Mouse (Mus musculus) intestine, embryonic 15.5 days (tissue): ENCODE results near the gene Fam183b. TPM values are rescaled to one million over a fixed set of nuclear protein-coding genes. Genes with fewer than 3 reads are reported as not detected.
A peak's percentile ranks its signal among the peaks of the same experiment; 100 is the strongest.

ENCODE experiments used
- ATAC-seq: fragments of 200-750 bp; cut with Nextera tagmentation; 2 replicates; pipeline ENCODE4 v1.8.0; 2017; ENCODE audit warnings: moderate TSS enrichment, moderate library complexity
- H3K27ac ChIP-seq: fragments of 300-500 bp; sonication (generic); 2 replicates; pipeline ENCODE4 v1.5.1; 2015; ENCODE audit warnings: mild to moderate bottlenecking, inconsistent platforms
- H3K27me3 ChIP-seq: fragments of 300-500 bp; sonication (generic); replicated peaks from 2 replicates; pipeline ENCODE4 v1.6.1; 2015; ENCODE audit warnings: inconsistent platforms
- H3K36me3 ChIP-seq: fragments of 300-500 bp; sonication (generic); 2 replicates; pipeline ENCODE4 v1.6.1; 2015; ENCODE audit warnings: inconsistent platforms
- H3K4me1 ChIP-seq: fragments of 300-500 bp; sonication (generic); replicated peaks from 2 replicates; pipeline ENCODE4 v1.6.1; 2015; ENCODE audit warnings: inconsistent platforms
- H3K4me2 ChIP-seq: fragments of 300-500 bp; sonication (generic); replicated peaks from 2 replicates; pipeline ENCODE4 v1.6.1; 2015; ENCODE audit warnings: mild to moderate bottlenecking, inconsistent platforms
- H3K4me3 ChIP-seq: fragments of 300-500 bp; sonication (generic); replicated peaks from 2 replicates; pipeline ENCODE4 v1.5.1; 2015; ENCODE audit warnings: inconsistent platforms
- H3K9ac ChIP-seq: fragments of 300-500 bp; sonication (generic); 2 replicates; pipeline ENCODE4 v1.6.1; 2015; ENCODE audit warnings: inconsistent platforms
- H3K9me3 ChIP-seq: fragments of 300-500 bp; sonication (generic); 2 replicates; pipeline ENCODE4 v1.6.1; 2016; ENCODE audit warnings: inconsistent platforms
- WGBS: fragments of 180-500 bp; shearing (Covaris S2); methylation state at CpG from one replicate; pipeline ENCODE4 v1.1.7; 2015; 5-methylcytosine and 5-hydroxymethylcytosine counted together
- polyA plus RNA-seq: library from polyadenylated mRNA; unstranded; fragments of >200 nt; fragmentation: Nextera tagmentation; extraction: Ambion mirVana; gene quantifications from 2 replicates; pipeline ENCODE4 v1.2.1, GENCODE M21; 2015

Fam183b gene
- polyA plus RNA-seq, 1 experiment from 2014 or later = 17.2 TPM

DNA sequence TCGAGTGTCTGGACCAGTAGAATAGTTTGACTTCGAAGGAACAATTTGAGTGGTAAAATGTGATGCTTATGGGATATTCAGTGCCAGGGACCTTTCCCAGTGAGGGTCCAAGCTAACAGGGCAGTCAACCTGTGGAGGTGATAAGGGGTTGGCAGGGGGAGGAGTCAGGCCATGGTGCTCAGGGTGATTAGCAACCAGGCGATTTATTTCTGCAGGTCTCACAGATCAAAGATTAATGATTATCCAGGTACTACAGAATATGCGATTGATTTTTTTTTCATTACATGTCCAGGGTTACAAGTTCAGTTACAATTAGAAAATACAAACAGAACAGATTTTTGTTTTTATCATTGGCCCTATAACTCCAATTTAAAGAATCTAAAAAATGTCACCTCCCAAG is 2.1 kb upstream of the Fam183b start:
- H3K9ac ChIP-seq = no peak overlapping the region
- H3K9me3 ChIP-seq = no peaks in the 10 kb centered on the region
- H3K27ac ChIP-seq = 0 out of 2 replicates have a peak overlapping the region, but pooled peaks have one; percentile 37
- H3K27me3 ChIP-seq = no peaks in the 10 kb centered on the region
- peak; percentile 73 for ATAC-seq
- H3K4me1 ChIP-seq = peaks cover 12% of the 10 kb centered on the region
- no peak overlapping the region for H3K4me3 ChIP-seq
- 39% methylated on average over 4 of the region's 4 CpGs for WGBS
- H3K36me3 ChIP-seq = no peaks in the 10 kb centered on the region
- no peak overlapping the region for H3K4me2 ChIP-seq

DNA sequence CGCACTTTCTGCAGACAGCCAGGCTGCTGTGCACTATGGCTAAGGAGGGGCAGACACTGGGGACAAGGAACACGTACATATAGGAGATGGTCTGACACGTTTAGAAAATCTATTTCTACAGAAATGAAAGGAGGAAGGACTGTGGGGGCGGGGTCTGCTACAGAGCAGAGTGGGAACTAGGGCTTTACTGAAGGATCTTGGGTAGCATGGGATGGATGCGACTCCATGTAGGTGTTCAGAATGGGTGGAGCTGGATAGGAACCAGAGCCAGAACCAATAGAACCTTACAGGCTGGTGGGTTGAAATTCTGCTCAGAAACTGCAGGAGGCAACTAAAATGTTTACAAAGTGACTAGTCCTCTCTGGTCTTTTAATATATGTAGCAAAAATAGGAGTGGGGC is 2.0 kb downstream of the Fam183b start:
- Histone ChIP-seq H3K36me3 (no peaks in the 10 kb centered on the region), H3K4me3 (no peak overlapping the region), H3K27ac (no peak overlapping the region), H3K9ac (no peak overlapping the region), H3K4me2 (no peak overlapping the region), H3K9me3 (no peaks in the 10 kb centered on the region), H3K4me1 (peaks cover 12% of the 10 kb centered on the region), H3K27me3 (no peaks in the 10 kb centered on the region)
- no peak for ATAC-seq
- WGBS = 68% methylated on average over 5 of the region's 5 CpGs

DNA sequence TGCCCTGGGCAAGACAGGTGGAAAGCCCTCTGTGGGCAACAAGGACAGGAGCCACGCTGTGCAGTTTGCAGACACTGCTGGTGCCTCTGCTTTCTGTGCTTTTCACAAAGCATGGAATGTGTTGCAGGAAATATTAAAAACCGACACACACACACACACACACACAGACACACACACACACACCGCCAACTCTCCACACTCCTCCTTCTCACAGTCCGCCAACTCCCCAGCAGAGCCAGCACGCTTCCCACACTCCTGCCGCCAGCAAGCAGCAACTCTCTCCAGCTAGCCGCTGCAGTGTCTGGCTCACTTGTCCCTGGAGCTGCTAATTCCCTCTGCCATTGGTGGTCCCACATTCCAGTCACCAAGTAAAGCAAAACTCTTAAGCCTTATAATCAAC is 4.9 kb downstream of the Fam183b start:
- H3K27ac ChIP-seq = no peak overlapping the region
- no peaks in the 10 kb centered on the region for H3K9me3 ChIP-seq
- H3K4me2 ChIP-seq = no peak overlapping the region
- no peaks in the 10 kb centered on the region for H3K27me3 ChIP-seq
- WGBS = 78% methylated on average over 7 of the region's 7 CpGs
- peaks cover 4% of the 10 kb centered on the region for H3K4me1 ChIP-seq
- H3K4me3 ChIP-seq = no peak overlapping the region
- H3K36me3 ChIP-seq = no peaks in the 10 kb centered on the region
- no peak for ATAC-seq
- no peak overlapping the region for H3K9ac ChIP-seq

DNA sequence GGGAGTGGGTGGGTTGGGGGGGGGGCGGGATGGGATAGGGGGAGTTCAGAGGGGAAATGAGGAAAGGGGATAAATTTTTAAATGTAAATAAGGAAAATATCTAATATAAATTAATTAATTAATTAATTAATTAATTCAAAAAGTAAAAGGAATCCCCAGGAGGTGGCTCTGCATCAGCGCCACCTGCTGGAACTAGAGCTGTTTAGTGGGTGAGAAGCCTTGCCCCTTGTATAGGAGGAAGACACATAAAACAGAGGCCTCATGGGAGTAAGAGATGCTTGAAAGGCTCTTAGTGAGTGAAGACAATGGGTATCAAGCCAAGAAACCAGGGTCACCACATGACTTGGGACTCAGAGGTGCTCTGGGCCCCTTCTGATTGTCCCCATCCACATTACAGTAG is 5.9 kb downstream of the Fam183b start:
- WGBS = 78% methylated on average over 2 of the region's 2 CpGs
- H3K36me3 ChIP-seq = no peaks in the 10 kb centered on the region
- no peak overlapping the region for H3K4me3 ChIP-seq
- ATAC-seq = no peak
- no peaks in the 10 kb centered on the region for H3K9me3 ChIP-seq
- no peak overlapping the region for H3K27ac ChIP-seq
- H3K27me3 ChIP-seq = no peaks in the 10 kb centered on the region
- H3K4me1 ChIP-seq = no peaks in the 10 kb centered on the region
- no peak overlapping the region for H3K4me2 ChIP-seq
- H3K9ac ChIP-seq = no peak overlapping the region

DNA sequence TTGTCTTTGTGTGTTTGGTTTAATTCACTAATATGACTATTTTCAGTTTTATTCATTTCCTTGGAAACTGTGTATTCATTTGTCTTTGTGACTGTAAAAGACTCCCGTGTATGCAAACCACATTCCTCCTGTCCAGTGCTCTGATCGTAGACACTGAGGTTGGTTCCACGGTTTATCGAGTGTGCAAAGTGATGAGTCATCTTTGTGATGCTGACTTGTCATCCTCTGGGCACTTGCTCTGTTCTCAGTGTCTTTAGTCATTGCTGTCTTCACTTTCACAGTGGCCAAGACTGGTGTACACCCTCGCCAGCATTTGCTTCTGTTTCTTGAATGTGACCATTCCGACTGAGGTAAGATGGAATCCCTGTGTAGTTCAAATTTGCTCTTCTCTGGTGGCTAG is 11.1 kb downstream of the Fam183b start:
- whole genome bisulfite sequencing = 79% methylated on average over 6 of the region's 6 CpGs
- Histone ChIP-seq H3K4me3 (no peak overlapping the region), H3K4me2 (no peak overlapping the region), H3K9ac (no peak overlapping the region), H3K9me3 (no peaks in the 10 kb centered on the region), H3K4me1 (no peaks in the 10 kb centered on the region), H3K27me3 (no peaks in the 10 kb centered on the region), H3K36me3 (no peaks in the 10 kb centered on the region), H3K27ac (no peak overlapping the region)
- no peak for ATAC-seq

DNA sequence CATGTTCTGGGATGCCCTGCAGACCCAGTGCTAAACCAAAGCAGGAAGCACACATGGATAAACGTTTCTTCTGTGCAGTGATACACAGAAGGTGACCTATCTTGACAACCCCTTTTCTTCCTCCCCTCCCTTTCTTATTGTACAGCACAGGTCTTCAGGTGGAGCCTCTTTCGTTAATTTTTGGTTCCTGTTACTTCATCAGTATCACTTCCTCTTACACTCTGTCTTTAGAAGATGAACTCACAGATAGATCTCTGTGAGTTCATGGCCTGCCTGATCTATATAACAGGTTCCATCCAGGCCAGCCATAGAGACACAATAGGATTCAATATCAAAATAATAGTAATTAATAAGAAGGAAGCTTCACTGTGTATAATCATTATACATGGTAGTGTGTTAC is 11.7 kb downstream of the Fam183b start:
- Histone ChIP-seq H3K9me3 (no peaks in the 10 kb centered on the region), H3K9ac (no peak overlapping the region), H3K27ac (no peak overlapping the region), H3K27me3 (no peaks in the 10 kb centered on the region), H3K36me3 (no peaks in the 10 kb centered on the region), H3K4me3 (no peak overlapping the region), H3K4me1 (no peaks in the 10 kb centered on the region), H3K4me2 (no peak overlapping the region)
- WGBS = 38% methylated on average over 2 of the region's 2 CpGs
- no peak for ATAC-seq

DNA sequence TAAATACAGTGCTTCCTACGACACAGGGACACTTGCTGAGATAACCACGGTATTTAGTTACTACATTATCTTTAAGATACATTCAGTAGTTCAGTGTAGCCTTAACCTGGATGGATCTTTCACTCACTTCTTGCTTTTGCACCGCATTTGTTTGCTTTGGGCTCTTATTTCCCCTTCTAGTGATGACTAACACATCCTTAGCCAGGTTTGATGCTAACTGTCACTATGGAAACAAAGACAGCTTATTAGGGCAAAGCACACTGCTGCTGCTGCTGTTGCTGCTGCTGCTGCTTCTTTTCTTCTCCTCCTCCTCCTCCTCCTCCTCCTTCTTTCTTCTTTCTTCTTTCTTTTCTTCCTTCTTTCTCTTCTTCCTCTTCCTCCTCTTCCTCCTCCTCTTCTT is 12.2 kb downstream of the Fam183b start:
- H3K36me3 ChIP-seq = no peaks in the 10 kb centered on the region
- H3K9me3 ChIP-seq = no peaks in the 10 kb centered on the region
- no peaks in the 10 kb centered on the region for H3K27me3 ChIP-seq
- H3K4me2 ChIP-seq = no peak overlapping the region
- no peak overlapping the region for H3K27ac ChIP-seq
- 30% methylated on average over 3 of the region's 3 CpGs for WGBS
- ATAC-seq = no peak
- H3K4me3 ChIP-seq = no peak overlapping the region
- no peak overlapping the region for H3K9ac ChIP-seq
- H3K4me1 ChIP-seq = no peaks in the 10 kb centered on the region

DNA sequence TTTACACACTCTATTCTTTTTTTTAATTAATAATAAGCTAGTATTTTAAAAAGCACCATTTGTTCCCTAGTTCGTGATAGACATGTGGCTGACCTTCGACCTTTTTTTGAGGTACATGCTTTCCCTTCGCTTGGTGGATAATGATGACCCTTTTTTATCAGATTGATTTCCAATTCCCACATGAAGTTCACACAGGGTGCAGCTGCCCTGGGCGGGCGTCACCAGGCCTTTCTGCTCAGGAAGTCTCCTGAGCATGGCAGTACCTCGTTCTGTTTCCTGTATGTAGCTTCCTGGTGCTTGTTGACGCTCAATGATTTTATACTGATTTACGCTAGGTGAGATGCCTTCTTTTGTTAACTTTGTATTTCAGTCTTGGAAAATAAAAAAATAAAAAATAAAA is 13.4 kb downstream of the Fam183b start:
- H3K9ac ChIP-seq = no peak overlapping the region
- ATAC-seq = no peak
- WGBS = 83% methylated on average over 8 of the region's 8 CpGs
- H3K36me3 ChIP-seq = no peaks in the 10 kb centered on the region
- H3K4me1 ChIP-seq = no peaks in the 10 kb centered on the region
- no peak overlapping the region for H3K4me3 ChIP-seq
- no peaks in the 10 kb centered on the region for H3K27me3 ChIP-seq
- H3K27ac ChIP-seq = no peak overlapping the region
- H3K9me3 ChIP-seq = no peaks in the 10 kb centered on the region
- no peak overlapping the region for H3K4me2 ChIP-seq

DNA sequence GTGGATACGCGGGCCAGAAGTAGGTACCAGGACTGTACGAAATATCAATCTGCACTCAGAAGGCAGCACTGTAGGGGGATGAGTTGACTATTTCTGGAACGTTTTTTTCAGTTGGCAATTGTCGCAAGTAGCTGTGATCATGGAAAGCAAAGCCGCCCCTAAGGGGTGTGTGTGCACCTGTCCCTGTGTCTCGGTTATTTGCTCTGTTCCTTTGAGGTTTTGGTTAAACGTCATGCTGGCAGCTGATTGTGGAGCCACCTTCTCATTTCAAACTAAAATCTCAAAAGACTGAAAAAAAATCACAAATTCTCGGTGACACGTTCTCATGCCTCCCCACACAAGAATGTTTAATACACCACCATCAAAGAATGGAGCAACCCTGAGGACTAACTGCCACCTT is 14.1 kb downstream of the Fam183b start:
- Histone ChIP-seq H3K27ac (no peak overlapping the region), H3K27me3 (no peaks in the 10 kb centered on the region), H3K9ac (no peak overlapping the region), H3K9me3 (no peaks in the 10 kb centered on the region), H3K36me3 (no peaks in the 10 kb centered on the region), H3K4me2 (no peak overlapping the region), H3K4me3 (no peak overlapping the region), H3K4me1 (no peaks in the 10 kb centered on the region)
- 91% methylated on average over 10 of the region's 10 CpGs for WGBS
- ATAC-seq = no peak

DNA sequence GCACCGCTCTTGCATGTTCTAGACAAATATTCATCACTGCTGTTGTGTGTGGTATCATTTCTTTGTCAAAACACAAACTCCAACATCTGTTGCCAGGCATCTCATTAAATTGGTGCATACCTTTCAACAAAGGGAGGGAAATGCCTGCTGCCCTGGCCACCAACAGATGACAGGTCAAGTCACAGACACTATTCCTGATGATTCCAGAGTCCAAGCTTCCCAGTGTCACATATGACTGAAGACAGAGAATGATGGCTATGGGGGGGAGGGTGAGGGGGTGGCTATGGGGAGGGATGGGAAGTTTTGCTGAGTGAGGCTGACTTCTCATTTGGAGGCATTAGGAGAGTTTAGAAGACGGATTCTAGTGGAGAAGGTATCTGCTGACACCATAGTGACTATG is 17.6 kb downstream of the Fam183b start:
- H3K9ac ChIP-seq = no peak overlapping the region
- ATAC-seq = no peak
- WGBS = 81% methylated on average over 2 of the region's 2 CpGs
- no peak overlapping the region for H3K4me2 ChIP-seq
- no peaks in the 10 kb centered on the region for H3K27me3 ChIP-seq
- no peak overlapping the region for H3K27ac ChIP-seq
- no peaks in the 10 kb centered on the region for H3K9me3 ChIP-seq
- no peak overlapping the region for H3K4me3 ChIP-seq
- no peaks in the 10 kb centered on the region for H3K36me3 ChIP-seq
- no peaks in the 10 kb centered on the region for H3K4me1 ChIP-seq

DNA sequence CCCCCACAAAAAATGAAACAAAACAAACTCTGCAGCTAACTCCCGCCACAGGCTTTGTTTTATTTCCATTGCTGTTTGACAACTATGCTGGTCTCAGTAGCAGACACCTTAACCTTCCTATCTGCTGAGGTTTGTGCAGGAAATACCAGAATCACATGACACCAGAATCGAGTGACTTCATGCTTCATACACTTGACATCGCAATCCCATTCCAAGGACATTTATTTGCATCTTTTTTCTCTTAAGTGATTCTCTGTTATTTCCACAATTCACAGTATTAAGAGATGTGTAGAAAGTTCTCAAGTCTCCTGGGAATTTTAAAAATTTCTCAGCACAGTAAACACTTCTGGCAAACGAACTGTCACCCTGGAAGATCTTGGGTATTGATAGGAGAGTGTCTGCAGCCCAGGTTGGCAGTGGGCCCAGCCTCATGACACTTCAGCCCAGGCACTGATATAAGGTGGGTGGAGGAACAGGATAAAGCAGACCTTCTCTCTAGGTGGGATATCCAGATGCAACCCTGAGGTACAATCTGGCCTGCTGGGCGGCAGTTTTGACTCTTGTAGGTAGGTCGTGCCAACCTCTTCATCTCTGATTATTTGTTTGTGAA is 19.2 kb downstream of the Fam183b start, which contains the start of gene Olfr314:
Gene Olfr314 (plus strand): TSS at position 473 of the 610 bp plus-strand sequence.
- no peak for ATAC-seq
- Histone ChIP-seq H3K9ac (no peak within 1 kb of the TSS), H3K9me3 (no peaks in the 10 kb centered on the region), H3K4me3 (no peak within 1 kb of the TSS), H3K4me2 (no peak within 1 kb of the TSS), H3K36me3 (no peaks in the 10 kb centered on the region), H3K4me1 (no peaks in the 10 kb centered on the region), H3K27ac (no peak within 1 kb of the TSS), H3K27me3 (no peaks in the 10 kb centered on the region)
- WGBS = 68% methylated on average over 6 of the region's 6 CpGs

DNA sequence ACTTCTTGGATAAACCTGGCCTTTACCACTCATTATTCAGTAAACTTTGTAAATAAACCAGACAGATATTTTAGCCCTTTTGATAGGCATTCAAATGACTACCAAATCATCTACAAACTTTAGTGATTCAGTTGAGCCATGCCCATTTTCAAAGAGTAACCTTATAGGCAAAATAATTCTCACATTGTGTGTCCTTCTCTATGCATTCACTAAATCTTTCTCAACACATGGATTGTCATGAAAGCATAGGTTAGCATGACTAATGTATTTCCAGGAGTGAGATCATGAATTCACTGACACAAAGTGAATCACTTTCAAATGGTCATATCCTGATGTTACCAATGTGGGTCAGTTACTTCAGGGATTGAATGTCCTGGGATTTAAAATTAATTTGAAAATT is 28.9 kb downstream of the Fam183b start, which contains the start of gene Olfr315:
Gene Olfr315 (plus strand): TSS at position 301 of the 400 bp plus-strand sequence.
- H3K4me2 ChIP-seq = no peak within 1 kb of the TSS
- H3K27me3 ChIP-seq = no peaks in the 10 kb centered on the region
- no peaks in the 10 kb centered on the region for H3K4me1 ChIP-seq
- H3K36me3 ChIP-seq = no peaks in the 10 kb centered on the region
- H3K4me3 ChIP-seq = no peak within 1 kb of the TSS
- H3K9ac ChIP-seq = no peak within 1 kb of the TSS
- ATAC-seq = no peak
- H3K9me3 ChIP-seq = no peaks in the 10 kb centered on the region
- no peak within 1 kb of the TSS for H3K27ac ChIP-seq

DNA sequence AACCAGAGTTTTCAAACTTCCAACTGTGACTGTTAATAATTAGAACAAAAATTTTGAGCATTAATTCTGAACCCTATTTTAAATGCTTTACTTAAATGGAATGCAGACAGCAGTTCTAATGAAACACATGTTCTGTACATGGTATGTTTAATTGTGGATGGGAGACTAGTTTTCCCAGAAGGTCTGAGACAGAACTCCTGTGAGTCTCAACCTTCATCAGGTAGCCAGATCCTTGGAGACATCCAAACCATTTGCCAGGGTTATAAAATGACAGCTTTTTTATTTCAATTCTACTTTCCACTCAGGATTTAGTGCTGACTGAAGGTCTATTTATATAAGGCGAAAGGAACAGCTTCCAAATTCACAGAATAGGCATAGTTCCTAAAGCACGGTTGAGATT is 49.3 kb downstream of the Fam183b start, which contains the start of gene Olfr316:
Gene Olfr316 (plus strand): TSS at position 301 of the 400 bp plus-strand sequence.
- no peaks in the 10 kb centered on the region for H3K36me3 ChIP-seq
- 79% methylated on average over 2 of the region's 2 CpGs for WGBS
- no peak for ATAC-seq
- H3K27me3 ChIP-seq = no peaks in the 10 kb centered on the region
- no peaks in the 10 kb centered on the region for H3K4me1 ChIP-seq
- no peak within 1 kb of the TSS for H3K4me2 ChIP-seq
- no peak within 1 kb of the TSS for H3K9ac ChIP-seq
- H3K27ac ChIP-seq = no peak within 1 kb of the TSS
- H3K4me3 ChIP-seq = no peak within 1 kb of the TSS
- no peaks in the 10 kb centered on the region for H3K9me3 ChIP-seq
